Mouse (Mus musculus) right cerebral cortex, postnatal 14 days (tissue): ENCODE measurements around the gene Zfhx3.
"Not testable (repeated sequence)": the region's sequence is repeated elsewhere in the genome, so short reads cannot be mapped to it uniquely, and the experiment has no call there.

Experiments used
- DNase-seq: peaks from one replicate; pipeline ENCODE4 v3.0.0; 2022

Zfhx3 gene

DNA sequence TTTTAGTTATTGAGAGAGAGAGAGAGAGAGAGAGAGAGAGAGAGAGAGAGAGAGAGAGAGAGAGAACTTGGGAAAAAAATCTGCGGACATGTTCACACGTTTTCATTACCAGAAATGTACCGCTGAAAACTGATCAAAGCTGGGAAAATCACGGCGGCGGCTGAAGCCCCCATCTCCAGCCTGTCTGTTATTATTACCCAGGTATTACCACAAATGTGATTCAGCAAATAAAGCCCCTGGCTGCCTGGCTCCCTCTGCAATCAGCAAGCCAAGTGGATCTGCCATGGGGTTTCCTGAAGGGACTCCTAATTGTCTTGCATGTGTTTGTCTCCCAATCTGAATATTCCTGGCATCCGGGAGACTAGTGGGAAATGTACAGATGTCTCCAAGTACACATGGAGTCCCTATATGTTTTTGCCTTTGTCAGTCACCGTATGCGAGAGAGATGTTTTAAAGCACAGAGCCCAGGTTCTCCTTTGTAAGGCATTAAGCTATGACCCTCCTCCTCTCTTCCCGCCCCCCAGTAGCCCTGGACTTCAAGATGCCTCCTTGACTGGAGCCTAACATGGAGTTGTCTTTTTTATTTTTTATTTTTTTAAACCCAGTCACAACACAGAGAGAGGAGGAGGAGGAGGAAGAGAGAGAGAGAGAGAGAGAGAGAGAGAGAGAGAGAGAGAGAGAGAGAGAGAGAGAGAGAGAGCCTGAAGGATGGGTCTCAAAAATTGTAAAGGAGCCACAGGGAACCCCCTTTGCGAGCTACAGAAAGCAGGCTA is at the start of gene Zfhx3:
TSS of gene Zfhx3 (plus strand) at position 723 of the 773 bp plus-strand sequence.
- no peak for DNase-seq

DNA sequence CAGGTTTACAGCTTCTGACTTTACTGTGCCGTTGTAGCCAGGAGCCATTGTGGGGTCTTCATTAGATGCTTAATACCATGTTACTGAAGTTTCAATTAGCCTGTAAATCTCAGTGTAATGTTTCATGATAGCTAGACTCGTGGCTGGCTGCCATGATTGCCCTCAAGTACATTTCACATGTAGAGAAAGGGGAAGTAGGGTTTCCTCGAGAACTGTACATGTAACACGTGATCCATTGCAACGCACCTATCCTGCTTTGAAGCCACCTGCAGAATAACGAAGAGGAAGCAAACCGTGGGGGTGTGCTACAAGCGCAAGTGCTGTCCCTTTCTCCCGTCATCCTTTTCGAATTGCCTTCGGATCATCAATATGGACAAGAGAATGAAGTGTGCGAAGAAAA is 23.5 kb upstream of the Zfhx3 start:
- no peak for DNase-seq

DNA sequence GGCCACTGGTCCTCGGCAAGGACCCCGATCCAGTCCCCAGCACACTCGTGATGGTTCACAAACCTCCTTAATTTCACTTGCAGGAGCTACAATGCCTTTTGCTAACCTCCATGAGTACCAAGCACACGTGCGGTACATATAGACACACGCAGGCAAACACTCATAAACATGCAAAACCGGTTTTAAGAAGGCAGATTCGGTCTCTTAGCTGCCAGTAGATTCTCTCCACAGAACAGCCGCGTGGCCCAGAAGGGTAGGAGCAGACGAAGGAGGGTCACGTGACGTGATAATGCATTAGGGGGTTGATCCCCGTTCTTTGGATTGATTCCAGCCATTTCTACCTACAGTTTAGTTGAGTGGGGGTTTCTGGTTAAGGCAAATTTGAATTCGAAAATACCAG is 16.3 kb upstream of the Zfhx3 start:
- no peak for DNase-seq

DNA sequence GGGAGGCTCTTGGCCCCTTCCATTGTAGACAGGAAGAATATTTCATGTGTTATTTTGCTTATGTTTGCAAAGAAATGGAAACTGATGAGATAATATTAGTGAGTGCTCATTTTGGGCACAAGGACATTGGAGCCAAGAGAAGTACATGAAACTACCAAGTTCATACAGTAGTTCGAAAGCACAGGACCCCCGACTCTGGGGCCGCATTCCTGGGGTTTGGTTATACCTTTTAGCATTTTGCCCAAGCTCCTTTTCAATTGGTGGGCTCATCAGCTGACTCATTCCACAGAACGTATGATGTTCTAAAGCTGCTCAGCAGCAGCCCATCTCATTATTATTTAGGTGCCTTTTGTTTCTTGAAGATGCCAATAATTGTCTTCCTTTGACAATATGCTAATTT is 5.7 kb upstream of the Zfhx3 start:
- no peak for DNase-seq

DNA sequence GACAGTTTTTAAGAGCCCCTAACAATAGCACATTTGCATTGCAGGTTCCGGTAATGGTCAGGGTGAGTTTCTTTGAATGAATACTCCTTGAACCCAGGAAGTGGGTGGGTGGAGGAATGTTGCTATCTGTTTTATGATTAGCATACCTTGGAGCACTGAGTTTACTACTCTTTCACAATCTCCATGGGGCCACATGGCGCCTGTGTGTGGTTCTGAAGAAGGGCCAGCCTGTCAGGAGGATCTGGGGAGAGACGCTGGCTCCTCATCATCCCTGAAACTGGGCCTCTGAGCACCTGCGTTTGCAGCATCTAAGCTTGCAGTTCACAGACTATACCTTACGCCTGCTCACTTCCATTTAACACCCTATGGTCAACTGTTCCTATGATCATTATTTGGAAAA is 4.2 kb upstream of the Zfhx3 start:
- not testable (repeated sequence) for DNase-seq

DNA sequence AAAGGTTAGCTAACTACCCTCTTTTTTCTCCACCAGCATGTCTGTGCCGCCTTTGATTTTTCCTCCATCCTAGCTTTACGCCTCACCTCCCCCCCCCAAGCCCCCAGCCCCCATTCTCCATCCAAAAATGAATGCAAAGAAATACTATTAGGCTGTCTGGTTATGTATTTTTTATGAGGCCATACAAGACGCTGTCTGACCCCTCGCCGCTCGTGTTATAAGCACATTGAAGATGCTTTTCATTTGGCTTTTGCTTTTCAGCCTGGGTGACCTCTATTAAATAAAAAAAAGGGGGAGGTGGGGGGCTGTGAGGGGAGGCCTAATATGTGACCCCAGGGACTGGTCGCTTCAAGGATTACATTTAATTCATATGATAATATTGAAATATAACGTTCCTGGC is 2.3 kb upstream of the Zfhx3 start:
- no peak for DNase-seq

DNA sequence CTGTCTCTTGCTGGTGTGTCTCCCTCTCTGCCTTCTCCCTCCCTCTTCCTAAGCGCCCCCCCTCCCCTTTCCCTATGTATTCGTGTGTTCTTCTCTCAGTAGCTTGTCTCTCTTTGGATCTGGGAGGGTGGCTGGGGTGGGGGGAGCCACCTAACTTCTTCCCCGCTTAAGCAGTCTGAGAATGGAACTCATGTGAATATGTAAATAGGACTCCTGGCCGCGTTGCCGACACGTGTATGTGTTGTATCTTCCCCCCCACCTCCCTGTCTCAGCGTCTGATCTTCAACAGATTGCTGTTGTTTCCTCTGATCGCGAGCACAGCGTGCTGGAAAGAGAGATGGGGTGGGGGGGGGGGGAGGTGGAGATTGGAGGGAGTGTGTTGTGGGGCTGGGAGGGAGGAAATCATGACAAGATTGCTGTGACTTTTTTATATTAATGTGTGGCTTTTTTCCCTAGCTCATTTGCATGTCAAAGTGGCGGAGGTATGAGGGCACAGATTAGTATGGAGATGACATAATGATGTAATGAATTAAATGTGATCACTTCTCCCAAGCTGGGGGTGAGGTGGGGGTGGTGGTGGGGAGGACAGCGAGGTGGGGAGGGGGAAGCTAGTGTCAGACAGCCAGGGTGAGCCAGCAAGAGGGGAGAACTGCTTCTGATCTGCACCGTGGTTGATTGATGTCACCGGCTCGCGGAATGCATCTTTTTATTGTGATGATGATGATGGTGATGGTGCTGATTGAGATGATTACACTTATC is 487 bp downstream of the Zfhx3 start:
- DNase-seq: no peak

DNA sequence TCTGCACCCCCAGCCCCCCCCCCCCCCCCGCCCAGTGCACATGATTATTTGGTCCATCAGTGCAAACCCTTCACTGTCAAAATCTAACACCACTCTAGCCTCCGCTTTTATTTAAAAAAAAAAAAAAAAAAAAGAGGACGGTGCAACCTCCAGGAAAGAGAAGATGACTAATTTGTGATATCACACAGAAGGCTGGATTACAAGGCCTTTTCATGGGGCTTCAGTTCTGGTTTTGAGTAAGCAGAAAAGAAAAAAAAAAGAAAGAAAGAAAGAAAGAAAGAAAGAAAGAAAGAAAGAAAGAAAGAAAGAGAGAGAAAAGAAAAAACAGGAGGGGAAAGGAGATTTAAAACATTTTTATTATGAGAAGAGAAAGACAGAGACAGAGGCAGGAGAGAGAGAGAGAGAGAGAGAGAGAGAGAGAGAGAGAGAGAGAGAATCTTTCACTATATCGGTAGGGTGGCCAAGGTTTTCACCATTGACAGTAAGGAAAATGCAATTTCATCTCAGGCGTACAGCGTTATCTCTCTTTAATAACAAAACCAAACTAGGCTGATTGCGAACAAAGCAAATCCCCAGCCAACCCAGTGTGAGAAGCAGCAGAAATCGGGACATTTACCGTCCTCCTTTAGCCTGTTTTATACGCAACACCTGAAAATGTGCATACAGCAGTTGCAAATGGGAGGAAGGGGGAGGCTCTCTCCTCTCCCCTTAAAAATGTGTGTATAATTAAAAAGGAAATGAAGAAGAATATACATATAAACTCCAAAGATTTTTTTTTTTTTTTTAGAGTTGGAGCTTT is 1.3 kb downstream of the Zfhx3 start:
- no peak for DNase-seq

DNA sequence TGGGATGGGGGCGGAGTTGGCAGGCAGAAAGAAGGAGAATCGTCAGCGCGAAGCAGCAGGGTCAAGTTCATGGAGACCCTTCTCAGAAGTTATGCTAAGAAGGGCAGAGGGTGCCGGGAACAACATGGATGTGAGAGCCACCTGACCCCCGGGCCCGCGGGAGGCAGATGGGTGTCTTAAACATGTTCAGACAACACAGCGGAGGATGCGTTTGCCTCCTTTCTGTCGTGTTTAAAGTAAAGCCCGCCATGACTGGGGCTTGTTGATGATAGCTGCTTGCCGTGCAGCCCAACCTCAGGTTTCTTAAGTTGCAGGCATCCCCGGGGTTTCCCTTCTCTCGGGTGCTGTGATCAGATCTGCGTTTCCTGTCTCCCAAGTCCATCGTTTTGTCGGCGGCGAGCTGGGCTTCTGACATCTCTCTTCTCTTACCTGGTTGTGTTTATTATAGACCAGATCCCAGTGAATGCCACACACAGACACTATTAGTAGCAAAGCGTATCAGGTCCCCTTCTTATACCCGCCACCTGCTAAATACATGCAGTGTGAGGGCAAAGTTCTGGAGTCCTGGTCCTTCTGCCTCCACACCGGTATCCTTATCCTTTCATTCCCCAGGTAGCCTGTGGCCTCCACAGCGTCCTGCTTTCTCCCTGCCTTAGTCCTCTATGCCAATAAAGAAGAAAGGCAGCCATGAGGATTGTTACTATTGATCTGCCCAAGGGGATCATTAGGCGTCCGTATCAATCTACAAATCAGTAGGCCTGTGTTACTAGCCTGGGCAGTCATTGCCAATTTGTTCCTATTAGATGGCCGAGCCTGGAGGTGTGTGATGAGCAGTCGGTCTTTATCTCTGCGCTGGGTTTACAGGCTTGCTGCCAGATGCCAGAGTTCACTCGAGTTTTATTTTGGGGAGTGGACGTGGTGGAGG is 2.5 kb downstream of the Zfhx3 start:
- no peak for DNase-seq

DNA sequence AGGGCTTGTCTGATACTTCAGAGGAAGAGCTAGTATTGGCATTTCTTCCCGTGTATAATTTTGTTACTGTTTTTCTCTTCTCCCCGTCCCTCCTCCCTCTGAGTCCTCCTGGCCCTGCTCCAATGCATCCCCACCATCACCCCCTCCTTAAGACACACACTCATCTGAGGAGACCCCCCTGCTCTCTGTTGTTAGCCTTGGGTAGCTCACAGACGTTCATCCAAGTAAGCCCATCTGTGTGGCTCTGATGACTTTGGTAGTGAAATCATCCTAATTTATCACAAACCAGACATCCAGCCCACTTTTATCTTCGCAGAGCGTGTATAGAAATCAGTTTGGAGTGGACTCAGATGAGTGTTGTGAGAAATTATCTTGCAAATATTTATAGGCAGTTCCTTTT is 4.4 kb downstream of the Zfhx3 start:
- no peak for DNase-seq

DNA sequence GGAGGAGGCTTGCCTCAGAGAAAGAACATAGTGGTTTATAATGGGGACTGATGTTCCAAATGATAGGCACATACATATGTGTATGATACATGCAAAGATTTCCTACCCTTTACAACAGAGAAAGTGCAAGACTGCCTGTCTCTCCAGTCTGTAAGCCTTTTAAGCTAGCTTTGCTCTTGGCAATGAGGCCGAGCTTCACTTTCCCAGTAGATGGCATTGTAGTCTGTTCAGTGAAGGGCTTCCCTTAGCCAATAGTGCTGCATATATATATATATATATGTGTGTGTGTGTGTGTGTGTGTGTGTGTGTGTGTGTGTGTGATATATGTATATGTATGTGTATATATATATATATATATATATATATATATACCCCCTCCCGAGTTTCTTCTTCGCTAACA is 13.4 kb downstream of the Zfhx3 start:
- peak; percentile 31 for DNase-seq

DNA sequence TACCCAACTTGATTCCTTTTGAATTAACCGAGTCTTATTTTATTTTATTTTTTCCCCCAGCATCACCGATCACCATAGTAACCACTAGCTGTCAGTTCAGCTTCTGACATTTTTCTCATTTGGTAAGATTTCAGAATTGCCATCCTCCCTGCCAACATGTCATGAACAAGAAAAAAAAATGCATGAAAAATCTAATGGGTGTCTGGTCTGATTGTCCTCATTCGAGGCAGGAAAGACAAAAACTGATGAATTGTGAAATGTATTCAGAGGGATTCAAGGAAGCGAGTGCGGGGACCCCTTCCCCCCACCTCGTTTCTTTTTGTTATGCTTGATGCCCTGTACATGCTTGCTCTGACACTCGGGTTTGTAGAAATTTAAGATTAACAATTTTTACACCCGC is 15.1 kb downstream of the Zfhx3 start:
- no peak for DNase-seq

DNA sequence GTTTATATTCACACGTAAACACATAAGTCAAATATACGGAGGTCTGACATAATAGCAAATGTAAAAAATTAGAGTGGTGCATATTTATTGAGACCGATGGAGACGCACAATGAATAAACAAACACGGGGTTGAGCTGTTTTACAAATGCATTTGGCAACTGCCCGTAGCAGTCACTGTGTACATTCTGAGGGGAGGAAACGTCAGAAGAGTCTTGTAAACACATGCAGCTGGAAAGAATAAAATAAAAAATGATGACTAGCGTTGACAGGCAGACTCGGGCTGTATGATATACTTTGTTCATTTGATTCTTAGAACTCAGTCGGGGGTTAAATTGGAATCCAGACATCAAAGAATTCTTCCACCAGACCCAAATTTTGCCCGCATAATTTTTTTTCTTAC is 18.0 kb downstream of the Zfhx3 start:
- no peak for DNase-seq

DNA sequence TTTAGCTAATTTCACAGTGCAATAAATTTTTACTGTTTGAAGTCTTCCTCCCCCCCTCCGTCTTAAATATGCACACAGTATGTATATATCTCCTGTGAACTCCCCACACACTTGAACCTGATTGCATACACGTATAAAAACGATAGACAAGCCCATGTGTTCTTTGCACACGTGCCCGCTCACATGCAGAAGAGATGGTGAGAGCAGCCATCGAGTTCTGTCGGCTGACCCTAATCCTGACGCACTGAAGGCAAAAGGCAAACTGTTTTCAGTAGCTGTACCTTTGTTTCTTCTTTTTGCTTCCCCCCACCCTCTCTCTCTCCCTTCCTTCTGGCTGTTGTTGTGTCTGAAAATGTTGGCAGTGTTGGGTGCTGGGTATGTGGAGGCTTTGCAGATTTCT is 18.4 kb downstream of the Zfhx3 start:
- no peak for DNase-seq

DNA sequence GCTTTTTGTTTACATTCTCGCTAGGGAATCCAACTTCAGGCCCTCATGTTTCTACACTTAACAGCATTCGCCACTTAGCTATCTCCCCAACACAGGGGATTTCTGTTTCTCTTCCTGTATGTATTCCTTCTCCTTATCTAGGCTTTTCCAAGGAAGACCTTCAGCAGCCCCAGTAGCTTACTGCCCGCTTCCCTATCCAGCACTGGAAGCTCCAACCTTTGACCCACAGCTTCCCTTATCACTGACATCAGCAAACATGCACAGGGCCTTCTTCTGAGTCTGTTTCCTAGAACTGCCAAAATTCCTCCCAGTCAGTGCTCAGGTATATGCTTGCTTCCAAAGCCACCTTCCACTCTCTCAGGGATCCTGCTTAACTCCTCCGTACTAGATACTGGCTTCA is 29.8 kb downstream of the Zfhx3 start:
- no peak for DNase-seq

DNA sequence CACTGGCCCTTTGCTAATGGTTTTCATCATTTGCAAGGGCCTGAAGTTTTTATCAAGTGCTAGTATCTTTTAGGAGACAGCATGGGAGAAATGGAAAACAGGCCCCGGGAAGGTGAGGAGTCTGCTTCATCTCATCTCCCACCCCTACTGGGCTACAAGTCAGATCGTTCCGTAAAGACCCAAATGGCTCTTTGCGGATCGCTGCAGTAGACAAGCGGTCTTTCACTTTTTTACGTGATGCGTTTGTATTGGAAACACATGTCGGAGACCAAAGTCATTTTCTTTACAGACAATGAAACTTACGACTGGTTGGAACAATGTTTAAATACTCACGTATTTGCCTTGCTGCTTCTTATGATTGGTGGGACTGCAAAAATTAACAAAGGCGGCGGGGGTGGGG is 32.0 kb downstream of the Zfhx3 start:
- no peak for DNase-seq

DNA sequence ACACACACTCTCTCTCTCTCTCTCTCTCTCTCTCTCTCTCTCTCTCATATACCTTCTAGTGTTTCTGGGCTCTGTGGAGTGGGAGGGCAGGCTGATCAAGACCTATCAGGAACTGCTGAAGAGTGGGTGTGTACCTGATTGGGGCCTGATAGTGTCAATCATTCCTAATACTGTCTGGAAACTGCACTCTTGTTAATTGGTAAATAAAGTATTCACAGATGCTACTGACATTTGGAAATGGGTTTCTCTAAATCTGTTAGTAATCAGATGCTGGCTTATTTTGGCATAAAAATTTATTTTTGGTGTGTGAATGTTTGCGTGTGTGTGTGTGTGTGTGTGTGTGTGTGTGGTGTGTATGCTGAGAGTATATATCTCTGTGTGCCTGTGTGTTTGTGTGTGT is 35.8 kb downstream of the Zfhx3 start:
- DNase-seq: no peak

DNA sequence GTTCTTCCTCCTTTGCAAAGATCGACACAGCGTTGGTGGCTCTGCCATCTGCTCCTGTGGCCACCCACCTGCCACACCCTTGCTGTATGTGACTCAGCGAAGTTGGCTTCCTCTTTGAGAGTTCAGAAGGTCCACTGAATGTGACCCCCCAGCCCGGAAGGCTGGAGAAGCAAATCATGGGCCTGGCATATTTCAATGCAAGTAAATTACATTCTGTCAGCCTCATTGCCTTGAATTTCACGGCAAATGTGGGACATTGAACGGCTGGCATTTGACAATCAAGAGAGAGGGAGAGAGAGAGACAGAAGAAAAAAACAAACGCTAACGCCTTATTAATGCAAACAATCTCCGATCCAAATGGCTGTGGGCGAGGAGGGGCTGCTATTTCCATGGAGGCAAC is 38.2 kb downstream of the Zfhx3 start:
- DNase-seq: no peak

DNA sequence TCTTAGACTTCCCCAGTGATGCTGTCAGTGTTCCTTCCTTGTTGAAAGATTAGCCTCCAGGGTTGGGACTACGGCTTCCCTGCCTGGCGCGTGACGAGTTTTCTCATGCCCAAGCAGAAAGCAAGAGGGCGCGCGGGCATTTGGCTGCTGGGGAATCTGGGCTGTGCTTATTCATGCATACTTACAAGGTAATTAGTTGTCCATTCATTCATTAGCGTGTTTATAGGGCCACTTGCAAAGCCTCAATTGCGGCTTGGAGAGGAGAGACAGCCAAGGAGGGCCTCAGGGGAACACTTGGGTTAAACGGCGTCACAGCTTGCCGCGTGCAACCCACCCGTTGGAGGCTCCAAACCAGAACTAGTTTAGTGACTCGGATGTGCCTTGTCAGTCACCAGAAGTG is 44.2 kb downstream of the Zfhx3 start:
- peak; percentile 57 for DNase-seq

DNA sequence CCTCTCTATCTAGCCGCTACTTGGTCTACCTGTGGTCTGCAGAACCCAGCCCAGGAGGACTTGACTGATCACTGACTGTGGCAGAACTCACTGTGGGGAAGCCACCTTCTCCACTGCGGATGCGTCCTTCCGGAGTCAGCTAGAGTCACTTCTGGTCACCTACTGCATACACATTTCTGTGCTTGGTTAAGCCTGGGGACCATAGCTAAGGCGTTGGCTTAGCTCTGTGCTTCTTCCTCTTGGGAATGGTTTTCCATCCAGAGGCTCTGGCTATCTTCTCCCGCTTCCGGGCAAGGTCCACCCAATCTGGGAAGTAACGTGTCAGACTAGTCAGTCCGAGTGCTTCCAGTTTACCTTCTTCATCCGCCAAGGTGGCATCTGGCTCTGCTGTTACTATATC is 56.4 kb downstream of the Zfhx3 start:
- no peak for DNase-seq

DNA sequence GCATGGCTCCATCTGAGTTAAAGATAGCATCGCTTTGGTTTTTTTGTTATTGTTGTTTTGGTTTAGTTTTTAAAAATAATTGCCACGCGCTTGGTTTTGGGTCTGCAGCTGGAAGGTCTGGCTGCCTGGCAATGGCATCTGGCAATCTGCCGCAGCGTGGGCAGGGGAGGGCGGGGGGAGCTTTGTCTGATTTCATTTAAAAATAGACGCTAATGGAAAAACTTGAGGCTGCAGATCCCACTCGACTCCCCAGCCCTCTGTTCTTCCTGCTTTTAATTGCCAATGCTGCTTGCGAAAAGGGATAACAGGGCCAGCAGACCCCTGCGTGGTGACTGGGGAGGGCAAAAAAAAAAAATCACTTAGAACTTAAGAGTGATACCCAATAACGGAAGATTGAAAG is 69.1 kb downstream of the Zfhx3 start:
- peak; percentile 19 for DNase-seq

DNA sequence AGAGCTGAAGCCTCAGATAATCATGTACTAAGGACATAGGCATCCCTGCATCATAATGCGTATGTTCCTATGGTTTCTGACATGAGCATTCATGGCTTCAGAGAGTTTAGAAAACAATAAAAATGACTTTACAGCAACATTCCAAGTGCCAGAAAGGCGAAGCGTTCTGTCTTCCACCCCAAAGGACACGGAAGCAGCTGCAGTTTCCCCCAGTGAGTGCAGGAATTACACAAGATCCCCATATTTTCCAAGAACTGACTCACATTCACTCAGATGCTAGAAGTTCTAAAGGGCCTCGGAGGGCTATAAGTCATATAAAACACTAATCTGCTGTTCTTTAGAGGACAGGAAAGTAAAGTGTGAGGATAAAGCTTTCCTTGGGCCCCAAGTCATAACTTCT is 75.3 kb downstream of the Zfhx3 start:
- no peak for DNase-seq

DNA sequence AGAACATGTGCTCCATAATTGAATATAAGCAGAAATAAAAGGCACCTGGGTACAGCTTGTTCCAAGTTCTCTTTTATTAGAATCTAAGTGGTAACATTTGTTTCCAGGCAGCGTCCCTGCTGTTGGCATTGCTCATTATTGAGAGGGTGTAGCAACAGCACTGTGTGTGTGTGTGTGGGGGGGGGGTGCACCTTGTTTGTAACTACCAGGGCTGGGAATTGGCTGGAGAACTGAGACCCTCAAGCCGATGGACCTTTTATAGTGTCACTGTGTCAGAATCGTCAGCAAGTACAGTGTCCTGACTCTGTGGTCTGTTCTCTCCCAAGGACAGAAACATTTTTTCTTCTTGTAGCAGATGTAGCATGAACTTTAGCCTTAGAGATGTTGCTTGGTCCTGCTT is 77.2 kb downstream of the Zfhx3 start:
- no peak for DNase-seq
